8 mouse cellular contexts compared by ENCODE assay signal in genomic region chr4:135683553-135683952, GRCm38 (mm10). TPM values are rescaled to one million over a fixed set of nuclear protein-coding genes. Genes with fewer than 3 reads are reported as not detected.
DNase-seq lines count a peak whose midpoint lies in the region; ATAC-seq and TF ChIP-seq lines count a peak whose summit lies in the region.
"Had no signal": no experiment of that assay in that cellular context is flagged by ENCODE, and none has a peak within 500 bp of the region (broad histone marks: within the 10 kb centered on the region; RNA-seq: fewer than 3 reads in every experiment).

No protein-coding gene starts in this region.

- peak; percentile 67 for DNase-seq in kidney, adult 2 months
- DNase-seq in ES-CJ7 (ENCODE audit: low read depth, low spot score) (peak; percentile 75), R1 (ENCODE audit: low read depth, low spot score) (peak; percentile 81)
- DNase-seq in kidney, postnatal 36 days = peak; percentile 56 to 85
- DNase-seq in spleen, postnatal 10 days (ENCODE audit: low spot score in 2 of 2) = no peak
- DNase-seq in B cell, adult 2 months = no peak

- 30% methylated on average over 4 of the region's 4 CpGs for WGBS in kidney, adult 2 months
- 13% methylated on average over 4 of the region's 4 CpGs for WGBS in kidney, embryonic 14.5 days

- H3K27ac ChIP-seq in kidney, adult 2 months (ENCODE audit: insufficient read depth, low read depth, low read length) = no peak overlapping the region
- H3K27ac ChIP-seq in kidney, embryonic 14.5 days (ENCODE audit: low read depth, low read length) = no peak overlapping the region
- H3K27ac ChIP-seq: liver, embryonic 15.5 days had no signal

- 0 out of 2 replicates have a peak, but pooled peaks cover 2% of the 10 kb centered on the region for H3K4me1 ChIP-seq in kidney, adult 2 months (ENCODE audit: control insufficient read depth, insufficient read depth, low read length)
- H3K4me1 ChIP-seq in kidney, embryonic 14.5 days (ENCODE audit: control insufficient read depth, insufficient read depth, low read length) = no peaks in the 10 kb centered on the region

- H3K4me2 ChIP-seq in kidney, embryonic 14.5 days (replicated peaks; ENCODE audit: low read depth, low read length) = no peak overlapping the region
- H3K4me2 ChIP-seq: liver, embryonic 15.5 days had no signal

- H3K4me3 ChIP-seq in kidney, adult 2 months (ENCODE audit: insufficient read depth, low read depth, low read length) = no peak overlapping the region
- H3K4me3 ChIP-seq in kidney, embryonic 14.5 days (ENCODE audit: low read length) = no peak overlapping the region
- H3K4me3 ChIP-seq: liver, embryonic 15.5 days had no signal

- TF ChIP-seq POLR2A in kidney, adult 2 months (IDR thresholded peaks at IDR 0.05; ENCODE audit: low read depth, low read length) = no peak

- H3K9ac ChIP-seq in kidney, embryonic 14.5 days (ENCODE audit: low read depth, low read length) = no peak overlapping the region
- H3K9ac ChIP-seq: liver, embryonic 15.5 days had no signal

- H3K27me3 ChIP-seq in kidney, adult 2 months (replicated peaks; ENCODE audit: control insufficient read depth, insufficient read depth, low read length) = no peaks in the 10 kb centered on the region
- peaks cover 16% of the 10 kb centered on the region; the same call in 1 of the 2 replicates for H3K27me3 ChIP-seq in kidney, embryonic 14.5 days (ENCODE audit: control insufficient read depth, insufficient read depth, low read length)

- H3K9me3 ChIP-seq in kidney, embryonic 14.5 days (ENCODE audit: control insufficient read depth, low read length) = no peaks in the 10 kb centered on the region
- H3K9me3 ChIP-seq: liver, embryonic 15.5 days had no signal

- peak; percentile 63 for TF ChIP-seq CTCF in kidney, adult 2 months (conservative IDR thresholded peaks at IDR 0.05; ENCODE audit: insufficient read depth, insufficient read length, low read depth, low read length)

- no peaks in the 10 kb centered on the region for H3K36me3 ChIP-seq in kidney, adult 2 months (ENCODE audit: control insufficient read depth, insufficient read depth, low read length)
- H3K36me3 ChIP-seq in kidney, embryonic 14.5 days (ENCODE audit: control insufficient read depth, insufficient read depth, low read length) = no peaks in the 10 kb centered on the region
- H3K36me3 ChIP-seq: liver, embryonic 15.5 days had no signal

- ATAC-seq in kidney, embryonic 14.5 days (ENCODE audit: low FRiP score, low TSS enrichment) = no peak

RNA-seq across cellular contexts. Expression of gene Ifnlr1, which starts 2.5 kb away (rescaled TPM):
- 2.2 TPM in 2 replicates for polyA plus RNA-seq in kidney, adult 2 months (2012; rRNA removed)
- polyA plus RNA-seq in kidney, embryonic 14.5 days (2014; fragmentation: Nextera tagmentation; extraction: Ambion mirVana) = 0.46 and 1.1 TPM in 2 replicates

RNA-seq across cellular contexts. Expression of gene Il22ra1, which starts 44.4 kb away (rescaled TPM):
- polyA plus RNA-seq in kidney, adult 2 months (2012; rRNA removed) = 3.0 and 4.1 TPM in 2 replicates
- polyA plus RNA-seq in kidney, embryonic 14.5 days (2014; fragmentation: Nextera tagmentation; extraction: Ambion mirVana) = not detected in 2 replicates

Comparison
In these comparisons a context has a peak if more than half of its experiments do, and no peak if none do; other contexts are left out.
1. DNase-seq: peak in kidney, adult 2 months (single experiment), ES-CJ7 (single experiment), R1 (single experiment) and kidney, postnatal 36 days (2 of 2); none in spleen, postnatal 10 days (0 of 2) and B cell, adult 2 months (0 of 2).